Mouse (Mus musculus): ENCODE results near the gene Pf4. TPM values are rescaled to one million over a fixed set of nuclear protein-coding genes. Genes with fewer than 3 reads are reported as not detected.
"Not testable (repeated sequence)": the region's sequence is repeated elsewhere in the genome, so short reads cannot be mapped to it uniquely, and the experiment has no call there.

The Pf4 gene
- polyA plus RNA-seq, 1 experiment from 2014 or later, result 71.7 TPM

DNA sequence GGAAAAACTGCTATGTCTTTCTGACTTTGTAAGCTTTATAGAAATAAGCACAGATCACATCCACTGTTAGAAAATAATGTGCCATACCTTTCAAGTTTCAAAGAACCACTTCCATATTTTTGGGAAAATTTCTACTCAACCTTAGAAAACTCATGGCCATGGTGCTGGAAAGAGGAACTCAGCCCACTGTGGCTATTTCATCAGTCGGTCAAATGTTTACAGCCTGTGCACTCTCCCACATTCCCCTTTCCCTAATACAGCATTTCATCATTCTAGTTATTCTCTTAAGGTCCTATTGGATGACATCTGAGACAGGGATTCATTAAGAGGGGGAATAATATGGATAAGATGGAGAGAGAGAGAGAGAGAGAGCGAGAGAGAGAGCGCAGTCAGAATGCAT, 11.5 kb downstream of the Pf4 start:
- TF ChIP-seq CTCF (IDR thresholded peaks at IDR 0.05; ENCODE audit: low read depth), result no peak
- H3K36me3 ChIP-seq (ENCODE audit: insufficient read depth, low read length), result no peaks in the 10 kb centered on the region
- ATAC-seq (replicated peaks; ENCODE audit: low FRiP score, low read depth) (no peak), DNase-seq (ENCODE audit: low spot score) (no peak)
- 0 out of 2 replicates have a peak, but pooled peaks cover 3% of the 10 kb centered on the region for H3K4me1 ChIP-seq (replicated peaks; ENCODE audit: insufficient read depth, low read length)
- WGBS, result 79% methylated on average over 3 of the region's 3 CpGs
- no peak overlapping the region for H3K4me2 ChIP-seq (ENCODE audit: low read length)
- no peak overlapping the region for H3K9ac ChIP-seq (ENCODE audit: low read depth, low read length)
- no peaks in the 10 kb centered on the region for H3K9me3 ChIP-seq (replicated peaks; ENCODE audit: low read length)
- no peak overlapping the region for H3K4me3 ChIP-seq (replicated peaks; ENCODE audit: low read depth, low read length)
- no peaks in the 10 kb centered on the region for H3K27me3 ChIP-seq (ENCODE audit: insufficient read depth, low read length)
- H3K27ac ChIP-seq, result no peak overlapping the region

DNA sequence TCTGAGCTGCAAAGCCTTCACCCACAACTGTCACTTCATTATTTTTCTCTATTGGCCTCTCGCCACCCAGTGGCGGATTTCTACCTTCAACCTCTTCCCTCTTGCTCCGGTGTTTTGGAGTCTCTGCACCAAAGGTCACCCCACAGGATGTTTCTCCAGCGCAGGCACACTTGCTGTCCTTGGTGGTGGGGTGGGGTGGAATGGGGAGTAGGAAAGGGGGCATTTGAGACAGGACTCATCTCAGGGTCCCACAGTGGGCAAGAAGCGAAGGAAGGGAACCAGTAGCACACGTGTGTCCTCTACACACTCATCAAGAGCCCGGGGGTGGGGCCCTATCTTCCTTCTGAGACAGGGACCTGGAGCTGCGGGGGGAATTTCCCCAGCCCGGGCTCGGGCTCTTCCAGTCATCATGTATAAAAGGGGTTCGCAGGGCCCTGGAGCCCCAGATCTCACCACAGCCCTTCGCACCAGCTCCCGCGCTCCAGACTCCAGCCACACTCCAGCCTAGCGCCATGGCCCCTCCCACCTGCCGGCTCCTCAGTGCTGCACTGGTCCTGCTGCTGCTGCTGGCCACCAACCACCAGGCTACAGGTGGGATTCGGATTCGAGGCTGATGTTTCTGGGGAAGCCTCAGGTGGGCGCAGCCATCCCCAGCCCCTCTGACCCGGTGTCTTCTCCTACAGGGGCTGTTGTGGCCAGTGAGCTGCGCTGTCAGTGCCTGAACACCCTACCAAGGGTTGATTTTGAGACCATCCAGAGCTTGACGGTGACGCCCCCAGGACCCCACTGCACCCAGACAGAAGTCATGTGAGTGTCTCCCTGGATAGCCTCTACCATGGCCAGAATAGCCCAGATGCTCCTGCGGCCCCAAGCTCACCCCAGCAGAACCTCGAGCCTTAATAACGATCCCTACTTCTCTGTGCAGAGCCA, 13.7 kb downstream of the Pf4 start, which contains the start of gene Cxcl3:
Cxcl3 (plus strand) TSS at position 445 of the 930 bp plus-strand sequence.
- peaks cover 8% of the 10 kb centered on the region; the same call in 1 of the 2 replicates for H3K4me1 ChIP-seq (replicated peaks; ENCODE audit: insufficient read depth, low read length)
- DNase-seq (ENCODE audit: low spot score) (peak; percentile 73), ATAC-seq (replicated peaks; ENCODE audit: low FRiP score, low read depth) (peak; percentile 68)
- no peaks in the 10 kb centered on the region for H3K27me3 ChIP-seq (ENCODE audit: insufficient read depth, low read length)
- H3K27ac ChIP-seq, result no peak within 1 kb of the TSS
- no peaks in the 10 kb centered on the region for H3K9me3 ChIP-seq (replicated peaks; ENCODE audit: low read length)
- no peaks in the 10 kb centered on the region for H3K36me3 ChIP-seq (ENCODE audit: insufficient read depth, low read length)
- 20% methylated on average over 24 of the region's 26 CpGs for WGBS
- TF ChIP-seq CTCF (IDR thresholded peaks at IDR 0.05; ENCODE audit: low read depth), result peak; percentile 65
- H3K4me3 ChIP-seq (replicated peaks; ENCODE audit: low read depth, low read length), result peak within 1 kb of the TSS; percentile 17
- peak within 1 kb of the TSS; percentile 60 for H3K4me2 ChIP-seq (ENCODE audit: low read length)
- H3K9ac ChIP-seq (ENCODE audit: low read depth, low read length), result 0 out of 2 replicates have a peak within 1 kb of the TSS, but pooled peaks have one; percentile 35

DNA sequence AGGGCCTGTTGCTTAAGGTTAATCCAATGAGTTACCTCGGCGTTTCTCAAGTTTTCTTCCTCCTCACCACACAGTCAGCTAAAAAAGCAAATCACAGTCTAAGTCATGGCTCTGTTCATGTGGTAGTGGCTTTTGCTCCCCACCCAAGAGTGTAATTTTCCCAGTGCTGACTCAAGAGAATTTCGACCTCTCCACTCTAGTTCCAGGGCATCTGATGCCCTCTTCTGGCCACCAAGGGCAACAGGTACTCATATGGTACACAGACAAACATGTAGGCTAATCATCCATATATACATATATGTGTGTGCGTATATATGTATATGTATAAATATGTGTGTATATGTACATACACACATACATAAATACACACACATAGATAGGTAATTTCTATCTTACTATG, 15.9 kb downstream of the Pf4 start:
- no peaks in the 10 kb centered on the region for H3K36me3 ChIP-seq (ENCODE audit: insufficient read depth, low read length)
- DNase-seq (ENCODE audit: low spot score) (peak; percentile 26), ATAC-seq (replicated peaks; ENCODE audit: low FRiP score, low read depth) (no peak)
- no peak overlapping the region for H3K27ac ChIP-seq
- no peaks in the 10 kb centered on the region for H3K27me3 ChIP-seq (ENCODE audit: insufficient read depth, low read length)
- H3K4me2 ChIP-seq (ENCODE audit: low read length), result no peak overlapping the region
- peaks cover 8% of the 10 kb centered on the region; the same call in 1 of the 2 replicates for H3K4me1 ChIP-seq (replicated peaks; ENCODE audit: insufficient read depth, low read length)
- no peak overlapping the region for H3K9ac ChIP-seq (ENCODE audit: low read depth, low read length)
- WGBS, result 84% methylated on average over 4 of the region's 4 CpGs
- no peak overlapping the region for H3K4me3 ChIP-seq (replicated peaks; ENCODE audit: low read depth, low read length)
- peak; percentile 58 for TF ChIP-seq CTCF (IDR thresholded peaks at IDR 0.05; ENCODE audit: low read depth)
- no peaks in the 10 kb centered on the region for H3K9me3 ChIP-seq (replicated peaks; ENCODE audit: low read length)

DNA sequence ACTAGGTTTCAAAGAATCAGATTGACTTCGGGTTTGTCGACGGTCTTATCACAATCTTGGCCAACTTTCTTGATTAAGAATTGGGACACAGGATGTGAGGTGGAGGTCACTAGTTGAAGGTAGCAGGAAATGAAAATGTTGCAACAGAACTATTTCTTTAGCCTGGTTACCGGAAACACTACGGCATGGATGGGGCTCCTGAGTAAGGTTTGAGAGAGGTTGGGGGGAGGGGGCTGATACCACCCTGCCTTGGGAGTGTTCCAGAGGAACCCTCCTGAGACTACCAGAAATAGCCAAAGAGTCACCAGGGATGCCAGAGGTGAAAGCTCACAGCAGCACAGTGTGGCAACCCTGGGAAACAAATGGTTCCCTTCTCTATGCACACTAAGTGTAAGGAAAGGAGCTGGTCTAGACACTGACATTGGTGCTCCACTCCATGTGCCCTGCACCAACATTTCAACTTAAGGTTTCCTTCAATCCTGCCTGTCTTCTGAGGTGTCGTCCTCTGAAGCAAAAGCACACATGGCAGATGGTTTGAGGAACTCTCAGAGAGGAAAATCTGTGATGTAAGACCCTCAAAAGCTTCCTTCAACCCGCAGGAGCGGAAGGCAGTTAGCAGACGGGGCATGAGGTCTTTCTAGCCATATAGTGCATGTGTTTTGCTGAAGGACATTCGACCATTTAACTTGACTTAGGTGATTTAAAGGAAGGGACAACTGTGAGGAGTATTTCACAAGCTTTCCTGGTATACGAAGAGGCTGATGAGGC, 17.3 kb downstream of the Pf4 start:
- peak overlapping the region; percentile 73 for H3K27ac ChIP-seq
- H3K4me1 ChIP-seq (replicated peaks; ENCODE audit: insufficient read depth, low read length), result peaks cover 8% of the 10 kb centered on the region; the same call in 1 of the 2 replicates
- peak overlapping the region; percentile 34 for H3K4me2 ChIP-seq (ENCODE audit: low read length)
- no peaks in the 10 kb centered on the region for H3K36me3 ChIP-seq (ENCODE audit: insufficient read depth, low read length)
- no peak overlapping the region for H3K4me3 ChIP-seq (replicated peaks; ENCODE audit: low read depth, low read length)
- no peak overlapping the region for H3K9ac ChIP-seq (ENCODE audit: low read depth, low read length)
- peak; percentile 35 for DNase-seq (ENCODE audit: low spot score)
- no peak for TF ChIP-seq CTCF (IDR thresholded peaks at IDR 0.05; ENCODE audit: low read depth)
- no peaks in the 10 kb centered on the region for H3K27me3 ChIP-seq (ENCODE audit: insufficient read depth, low read length)
- ATAC-seq (replicated peaks; ENCODE audit: low FRiP score, low read depth), result 0 out of 2 replicates have a peak, but pooled peaks have one; percentile 8
- H3K9me3 ChIP-seq (replicated peaks; ENCODE audit: low read length), result no peaks in the 10 kb centered on the region
- WGBS, result 36% methylated on average over 11 of the region's 11 CpGs

DNA sequence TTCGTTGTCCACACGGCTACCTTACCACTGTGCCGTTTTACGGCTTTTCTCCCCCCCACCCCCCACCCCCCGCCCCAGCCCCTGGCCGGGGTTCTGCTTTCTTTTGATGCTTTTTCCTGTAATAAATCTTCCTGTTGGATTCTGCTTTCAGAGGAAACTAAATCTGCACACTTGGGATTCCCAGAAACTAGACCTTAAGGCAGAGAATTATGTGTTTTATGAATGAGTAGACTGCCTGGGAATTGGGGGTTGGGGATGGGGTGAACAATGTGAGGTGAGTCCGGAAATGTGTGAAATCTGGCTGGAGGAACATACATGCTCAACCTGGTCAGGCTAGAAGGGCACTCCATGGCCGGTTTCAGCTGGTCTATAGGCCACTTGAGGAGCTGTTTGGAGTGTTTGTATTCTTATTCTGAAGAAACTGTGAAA, 17.9 kb downstream of the Pf4 start:
- peak overlapping the region; percentile 73 for H3K27ac ChIP-seq

DNA sequence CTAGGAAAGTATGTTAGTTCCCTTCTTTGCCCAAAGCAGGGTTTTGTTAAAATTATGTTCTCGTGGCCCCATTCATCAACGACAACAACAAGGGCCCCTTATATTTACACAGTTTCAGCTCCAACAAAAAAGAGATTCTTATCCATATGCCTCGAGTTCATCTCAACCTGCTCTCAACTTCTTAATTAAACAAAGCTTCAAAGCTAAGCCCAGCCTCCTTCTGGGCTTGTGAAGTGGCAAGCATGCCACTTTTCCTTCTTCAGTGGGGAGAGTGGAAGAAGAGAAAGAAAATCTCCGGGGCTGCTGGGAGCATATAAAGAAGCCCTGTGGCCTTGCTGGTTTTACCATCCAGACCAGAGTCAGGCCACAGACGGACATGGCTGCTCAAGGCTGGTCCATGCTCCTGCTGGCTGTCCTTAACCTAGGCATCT, 22.0 kb downstream of the Pf4 start, which contains the start of gene Cxcl15:
Cxcl15 (plus strand) TSS at position 340 of the 431 bp plus-strand sequence.
- H3K4me3 ChIP-seq (replicated peaks; ENCODE audit: low read depth, low read length), result no peak within 1 kb of the TSS
- no peak for ATAC-seq (replicated peaks; ENCODE audit: low FRiP score, low read depth)
- H3K27ac ChIP-seq, result no peak within 1 kb of the TSS
- H3K9ac ChIP-seq (ENCODE audit: low read depth, low read length), result no peak within 1 kb of the TSS
- no peaks in the 10 kb centered on the region for H3K36me3 ChIP-seq (ENCODE audit: insufficient read depth, low read length)
- DNase-seq (ENCODE audit: low spot score), result no peak
- H3K9me3 ChIP-seq (replicated peaks; ENCODE audit: low read length), result no peaks in the 10 kb centered on the region
- no peak within 1 kb of the TSS for H3K4me2 ChIP-seq (ENCODE audit: low read length)
- no peak for TF ChIP-seq CTCF (IDR thresholded peaks at IDR 0.05; ENCODE audit: low read depth)
- no peaks in the 10 kb centered on the region for H3K27me3 ChIP-seq (ENCODE audit: insufficient read depth, low read length)
- peaks cover 5% of the 10 kb centered on the region; the same call in 1 of the 2 replicates for H3K4me1 ChIP-seq (replicated peaks; ENCODE audit: insufficient read depth, low read length)
- WGBS, result 63% methylated on average over 5 of the region's 5 CpGs

More for the DNA sequence above, 17.9 kb downstream of the Pf4 start:
- Histone ChIP-seq H3K36me3 (ENCODE audit: insufficient read depth, low read length) (no peaks in the 10 kb centered on the region), H3K27me3 (ENCODE audit: insufficient read depth, low read length) (no peaks in the 10 kb centered on the region), H3K4me2 (ENCODE audit: low read length) (peak overlapping the region; percentile 34), H3K4me3 (replicated peaks; ENCODE audit: low read depth, low read length) (no peak overlapping the region), H3K9me3 (replicated peaks; ENCODE audit: low read length) (no peaks in the 10 kb centered on the region), H3K4me1 (replicated peaks; ENCODE audit: insufficient read depth, low read length) (peaks cover 8% of the 10 kb centered on the region; the same call in 1 of the 2 replicates), H3K9ac (ENCODE audit: low read depth, low read length) (no peak overlapping the region)
- TF ChIP-seq CTCF (IDR thresholded peaks at IDR 0.05; ENCODE audit: low read depth), result no peak
- ATAC-seq (replicated peaks; ENCODE audit: low FRiP score, low read depth) (peak; percentile 62), DNase-seq (ENCODE audit: low spot score) (peak; percentile 79)
- 10% methylated on average over 8 of the region's 8 CpGs for WGBS

DNA sequence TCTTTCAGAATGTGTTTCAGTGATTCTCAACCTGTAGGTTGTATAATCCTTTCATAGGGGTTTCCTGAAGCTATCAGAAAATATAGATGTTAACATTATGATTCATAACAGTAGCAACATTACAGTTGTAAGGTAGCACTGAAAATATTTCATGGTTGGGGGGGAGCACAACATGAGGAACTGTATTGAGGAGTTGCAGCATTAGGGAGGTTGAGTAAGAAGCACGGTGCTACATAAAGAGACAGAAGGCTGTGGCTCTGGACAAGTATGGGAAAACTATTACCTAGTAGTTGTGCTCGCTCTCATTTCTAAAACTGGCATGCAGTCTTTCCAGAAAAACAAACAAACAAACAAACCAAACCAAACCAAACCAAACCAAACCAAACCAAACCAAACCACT, 23.2 kb downstream of the Pf4 start:
- H3K36me3 ChIP-seq (ENCODE audit: insufficient read depth, low read length); H3K9ac ChIP-seq (ENCODE audit: low read depth, low read length); ATAC-seq (replicated peaks; ENCODE audit: low FRiP score, low read depth); H3K4me2 ChIP-seq (ENCODE audit: low read length); DNase-seq (ENCODE audit: low spot score); H3K9me3 ChIP-seq (replicated peaks; ENCODE audit: low read length); H3K4me3 ChIP-seq (replicated peaks; ENCODE audit: low read depth, low read length); H3K27ac ChIP-seq; H3K4me1 ChIP-seq (replicated peaks; ENCODE audit: insufficient read depth, low read length); H3K27me3 ChIP-seq (ENCODE audit: insufficient read depth, low read length): not testable (repeated sequence)
- WGBS, result 90% methylated on average over 2 of the region's 2 CpGs
